Mouse (Mus musculus): ENCODE results near the gene Hoxd9. TPM values are rescaled to one million over a fixed set of nuclear protein-coding genes. Genes with fewer than 3 reads are reported as not detected.

Gene Hoxd9
- total RNA-seq, 2 experiments from 2014 or later: not detected

Small RNA genes lying within 50 kb of the gene (microRNA-seq; reads per million reads assigned to microRNA genes)
- 0 reads per million in 2 experiments for gene Gm44463
- gene Mir10b: 27.7 to 39.7 reads per million in 2 experiments

Other genes starting within 250 kb of the Hoxd9 start
- gene Lnpk, start 118.3 kb upstream of the Hoxd9 start, total RNA-seq (2021): 10 to 100 TPM; 68.4 to 72.1 TPM
- not detected for gene Evx2, start 38.2 kb upstream of the Hoxd9 start, total RNA-seq (2021)
- gene Hoxd13, start 29.4 kb upstream of the Hoxd9 start, total RNA-seq (2021): not detected
- not detected for gene Hoxd12, start 22.7 kb upstream of the Hoxd9 start, total RNA-seq (2021)
- gene Hoxd11, start 18.2 kb upstream of the Hoxd9 start, total RNA-seq (2021): not detected
- gene Hoxd10, start 5.8 kb upstream of the Hoxd9 start, total RNA-seq (2021): not detected
- not detected for gene Hoxd8, start 6.9 kb downstream of the Hoxd9 start, total RNA-seq (2021)
- not detected for gene Hoxd3, start 14.2 kb downstream of the Hoxd9 start, total RNA-seq (2021)
- not detected for gene Hoxd4, start 14.2 kb downstream of the Hoxd9 start, total RNA-seq (2021)
- gene Gm28230, start 29.0 kb downstream of the Hoxd9 start, total RNA-seq (2021): not detected
- gene Hoxd1, start 65.3 kb downstream of the Hoxd9 start, total RNA-seq (2021): not detected
- gene Mtx2, start 128.1 kb downstream of the Hoxd9 start, total RNA-seq (2021): 10 to 100 TPM; 47.4 to 54.9 TPM

Measured in left cerebral cortex, postnatal 14 days (tissue).